Comparison of ENCODE assay signal across 19 mouse cellular contexts in the genomic region with DNA sequence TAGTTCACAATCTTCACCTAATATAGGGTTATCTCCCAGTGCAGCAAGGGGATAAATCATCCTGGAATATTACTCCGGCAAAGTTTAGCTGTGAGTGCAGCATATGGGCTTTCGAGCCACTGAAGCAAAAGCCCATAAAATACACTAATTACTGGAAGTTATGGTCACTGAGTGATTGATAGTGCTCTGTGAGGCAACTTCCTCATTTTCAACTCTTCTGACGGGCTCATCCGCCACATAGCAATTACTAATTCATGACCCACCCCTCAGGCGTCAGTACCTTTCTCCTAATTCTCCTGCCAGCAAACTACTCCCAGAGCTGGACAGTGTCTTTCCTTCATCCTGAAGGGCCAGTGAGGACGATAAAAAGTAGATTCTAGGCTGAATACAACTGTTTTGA.
DNase-seq lines count a peak whose midpoint lies in the region; ATAC-seq and TF ChIP-seq lines count a peak whose summit lies in the region.
"Had no signal": no experiment of that assay in that cellular context is flagged by ENCODE, and none has a peak within 500 bp of the region (broad histone marks: within the 10 kb centered on the region; RNA-seq: fewer than 3 reads in every experiment).

No protein-coding gene starts in this region.

- H3K27ac ChIP-seq in kidney, adult 2 months (ENCODE audit: insufficient read depth, low read depth, low read length): no peak overlapping the region
- H3K27ac ChIP-seq in neural tube, embryonic 14.5 days (ENCODE audit: low read depth, low read length): no peak overlapping the region
- no peak overlapping the region for H3K27ac ChIP-seq in neural tube, embryonic 15.5 days (replicated peaks)
- H3K27ac ChIP-seq: embryonic facial prominence, embryonic 13.5 days; forebrain, embryonic 10.5 days; heart, embryonic 13.5 days; hindbrain, embryonic 10.5 days; macrophage; stomach, postnatal 0 days had no signal

- no peaks in the 10 kb centered on the region for H3K36me3 ChIP-seq in kidney, adult 2 months (ENCODE audit: control insufficient read depth, insufficient read depth, low read length)
- H3K36me3 ChIP-seq in neural tube, embryonic 14.5 days (ENCODE audit: control insufficient read depth, insufficient read depth, low read length): no peaks in the 10 kb centered on the region
- H3K36me3 ChIP-seq in neural tube, embryonic 15.5 days: no peaks in the 10 kb centered on the region

- WGBS in kidney, adult 2 months: 52% methylated on average over 6 of the region's 6 CpGs
- WGBS in neural tube, embryonic 14.5 days: 25% methylated on average over 6 of the region's 6 CpGs
- 18% methylated on average over 6 of the region's 6 CpGs for WGBS in neural tube, embryonic 15.5 days

- no peak overlapping the region for H3K4me3 ChIP-seq in kidney, adult 2 months (ENCODE audit: insufficient read depth, low read depth, low read length)
- H3K4me3 ChIP-seq in neural tube, embryonic 14.5 days (ENCODE audit: low read depth, low read length): no peak overlapping the region
- H3K4me3 ChIP-seq in neural tube, embryonic 15.5 days (replicated peaks): no peak overlapping the region
- H3K4me3 ChIP-seq: embryonic facial prominence, embryonic 13.5 days; forebrain, embryonic 10.5 days; heart, embryonic 13.5 days; hindbrain, embryonic 10.5 days had no signal

- no peaks in the 10 kb centered on the region for H3K27me3 ChIP-seq in kidney, adult 2 months (replicated peaks; ENCODE audit: control insufficient read depth, insufficient read depth, low read length)
- H3K27me3 ChIP-seq in neural tube, embryonic 14.5 days (ENCODE audit: control insufficient read depth, insufficient read depth, low read length): no peaks in the 10 kb centered on the region
- H3K27me3 ChIP-seq in neural tube, embryonic 15.5 days (replicated peaks): peaks cover 11% of the 10 kb centered on the region; the same call in 1 of the 2 replicates
- H3K27me3 ChIP-seq: embryonic facial prominence, embryonic 13.5 days; heart, embryonic 13.5 days had no signal

- H3K9me3 ChIP-seq in neural tube, embryonic 14.5 days (ENCODE audit: control insufficient read depth, low read length): no peaks in the 10 kb centered on the region
- no peaks in the 10 kb centered on the region for H3K9me3 ChIP-seq in neural tube, embryonic 15.5 days (replicated peaks)
- H3K9me3 ChIP-seq: embryonic facial prominence, embryonic 13.5 days; forebrain, embryonic 10.5 days; heart, embryonic 13.5 days; hindbrain, embryonic 10.5 days had no signal

- H3K4me1 ChIP-seq in kidney, adult 2 months (ENCODE audit: control insufficient read depth, insufficient read depth, low read length): no peaks in the 10 kb centered on the region
- H3K4me1 ChIP-seq in neural tube, embryonic 14.5 days (ENCODE audit: control insufficient read depth, insufficient read depth, low read length): peaks cover 15% of the 10 kb centered on the region
- peaks cover 15% of the 10 kb centered on the region for H3K4me1 ChIP-seq in neural tube, embryonic 15.5 days
- H3K4me1 ChIP-seq: embryonic facial prominence, embryonic 13.5 days; heart, embryonic 13.5 days had no signal

- no peak overlapping the region for H3K9ac ChIP-seq in neural tube, embryonic 14.5 days (replicated peaks; ENCODE audit: low read depth, low read length)
- H3K9ac ChIP-seq in neural tube, embryonic 15.5 days (replicated peaks): no peak overlapping the region
- H3K9ac ChIP-seq: embryonic facial prominence, embryonic 13.5 days; heart, embryonic 13.5 days had no signal

- no peak overlapping the region for H3K4me2 ChIP-seq in neural tube, embryonic 14.5 days (ENCODE audit: low read depth, low read length)
- no peak overlapping the region for H3K4me2 ChIP-seq in neural tube, embryonic 15.5 days
- H3K4me2 ChIP-seq: embryonic facial prominence, embryonic 13.5 days; heart, embryonic 13.5 days had no signal

- ATAC-seq in neural tube, embryonic 14.5 days (ENCODE audit: low read depth): peak; percentile 38; the same call in 1 of the 2 replicates
- no peak for ATAC-seq in neural tube, embryonic 15.5 days (ENCODE audit: low FRiP score)
- peak; percentile 53 to 83 for ATAC-seq in hematopoietic stem cell, adult 5-6 weeks (replicated peaks in 1 of 2; ENCODE audit: insufficient read depth in 1 of 2, low FRiP score in 2 of 2, low TSS enrichment in 1 of 2, low read depth in 1 of 2, poor library complexity in 2 of 2, severe bottlenecking in 2 of 2)
- ATAC-seq: intestine, postnatal 0 days had no signal

- no peak for TF ChIP-seq POLR2A in kidney, adult 2 months (IDR thresholded peaks at IDR 0.05; ENCODE audit: low read depth, low read length)

- peak; percentile 12 for DNase-seq in kidney, adult 2 months
- no peak for DNase-seq in kidney, postnatal 4 days
- DNase-seq in frontal cortex, postnatal 36 days (ENCODE audit: low spot score in 2 of 2): no peak
- DNase-seq in c-Kit-positive CD71-positive TER-119-positive erythroid progenitor cells, embryonic 14.5 days (ENCODE audit: low spot score): no peak
- DNase-seq: adrenal gland, postnatal 36 days; cerebellum, postnatal 14 days; gastrocnemius, postnatal 36 days; retina, postnatal 1 day; thymus, postnatal 25 days had no signal

- no peak for TF ChIP-seq CTCF in kidney, adult 2 months (conservative IDR thresholded peaks at IDR 0.05; ENCODE audit: insufficient read depth, insufficient read length, low read depth, low read length)
